In the genomic region with DNA sequence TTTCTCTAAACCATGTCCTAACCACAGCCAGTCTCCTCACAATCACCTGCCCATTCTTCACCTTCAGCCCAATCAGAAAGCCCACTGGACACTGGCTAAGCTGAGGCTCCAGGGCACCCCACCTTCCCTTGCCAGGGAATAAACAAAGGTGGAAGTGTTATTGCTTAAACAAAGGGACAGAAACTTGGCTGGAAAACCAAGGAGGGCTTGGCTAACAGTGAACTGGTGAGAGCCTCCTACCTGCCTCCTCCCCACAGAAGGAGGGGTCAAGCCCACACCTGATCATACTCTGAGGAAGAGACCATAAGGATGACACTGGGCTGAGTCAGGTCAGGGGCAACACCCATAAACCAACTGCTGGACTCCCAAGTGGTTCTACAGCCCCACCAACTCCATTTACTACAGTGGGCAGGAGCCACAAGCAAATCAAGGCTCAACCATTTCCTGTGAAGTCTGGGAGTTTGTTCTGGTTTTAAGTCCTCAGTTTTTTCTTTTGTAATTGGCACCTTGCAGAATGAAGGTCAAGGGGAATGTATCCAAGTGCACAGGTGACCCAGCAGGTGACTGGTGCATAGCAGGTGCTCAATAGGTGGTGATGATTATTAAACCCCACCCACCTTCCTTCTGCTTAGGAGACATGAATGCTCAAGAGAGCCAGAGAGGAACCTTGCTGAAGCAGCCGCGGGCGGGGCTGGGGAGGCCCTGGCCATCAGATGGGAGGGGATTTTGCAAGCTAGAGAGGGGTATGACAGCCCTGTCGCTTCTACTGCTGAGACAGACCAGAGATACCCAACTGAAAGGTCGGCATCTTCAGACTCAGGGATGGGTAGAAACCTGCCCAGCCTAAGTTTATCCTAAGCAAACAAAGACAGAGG, we compare ENCODE assay signal across 13 mouse cellular contexts. TPM values are rescaled to one million over a fixed set of nuclear protein-coding genes. Genes with fewer than 3 reads are reported as not detected.
DNase-seq lines count a peak whose midpoint lies in the region; ATAC-seq and TF ChIP-seq lines count a peak whose summit lies in the region.
"Had no signal": no experiment of that assay in that cellular context is flagged by ENCODE, and none has a peak within 500 bp of the region (broad histone marks: within the 10 kb centered on the region; RNA-seq: fewer than 3 reads in every experiment).

No protein-coding gene starts in this region.

- H3K4me1 ChIP-seq in liver, adult 2 months (ENCODE audit: control insufficient read depth, insufficient read depth, low read length): peaks cover 48% of the 10 kb centered on the region
- H3K4me1 ChIP-seq in embryonic facial prominence, embryonic 12.5 days: peaks cover 73% of the 10 kb centered on the region
- peaks cover 75% of the 10 kb centered on the region for H3K4me1 ChIP-seq in kidney, postnatal 0 days (replicated peaks; ENCODE audit: insufficient read depth, low read length)
- H3K4me1 ChIP-seq in midbrain, embryonic 10.5 days: peaks cover 48% of the 10 kb centered on the region

- peak overlapping the region; percentile 26; the same call in 1 of the 2 replicates for H3K4me3 ChIP-seq in liver, adult 2 months (ENCODE audit: insufficient read depth, low read depth, low read length)
- H3K4me3 ChIP-seq in embryonic facial prominence, embryonic 12.5 days: no peak overlapping the region
- H3K4me3 ChIP-seq in kidney, postnatal 0 days (replicated peaks; ENCODE audit: low read depth, low read length): no peak overlapping the region
- H3K4me3 ChIP-seq in midbrain, embryonic 10.5 days: no peak overlapping the region
- H3K4me3 ChIP-seq: heart, adult 2 months; midbrain, embryonic 12.5 days had no signal

- H3K9ac ChIP-seq in liver, adult 2 months (ENCODE audit: low read depth, low read length): peak overlapping the region; percentile 58
- H3K9ac ChIP-seq in embryonic facial prominence, embryonic 12.5 days: no peak overlapping the region
- H3K9ac ChIP-seq in kidney, postnatal 0 days (ENCODE audit: low read depth, low read length): peak overlapping the region; percentile 27; the same call in 1 of the 2 replicates
- H3K9ac ChIP-seq: midbrain, embryonic 12.5 days had no signal

- peaks cover 31% of the 10 kb centered on the region; the same call in 1 of the 2 replicates for H3K79me2 ChIP-seq in liver, adult 2 months (ENCODE audit: control insufficient read depth, insufficient read depth, low read length)

- peak overlapping the region; percentile 91 for H3K27ac ChIP-seq in liver, adult 2 months (replicated peaks; ENCODE audit: insufficient read depth, low read depth, low read length)
- peak overlapping the region; percentile 14; the same call in 1 of the 2 replicates for H3K27ac ChIP-seq in embryonic facial prominence, embryonic 12.5 days
- H3K27ac ChIP-seq in kidney, postnatal 0 days: peak overlapping the region; percentile 93
- no peak overlapping the region for H3K27ac ChIP-seq in midbrain, embryonic 10.5 days (replicated peaks)
- H3K27ac ChIP-seq: heart, adult 2 months; midbrain, embryonic 12.5 days had no signal

- H3K9me3 ChIP-seq in embryonic facial prominence, embryonic 12.5 days: no peaks in the 10 kb centered on the region
- H3K9me3 ChIP-seq in kidney, postnatal 0 days (replicated peaks; ENCODE audit: low read length): no peaks in the 10 kb centered on the region
- H3K9me3 ChIP-seq in midbrain, embryonic 10.5 days (replicated peaks): no peaks in the 10 kb centered on the region
- H3K9me3 ChIP-seq: G1E; midbrain, embryonic 12.5 days had no signal

- DNase-seq in liver, adult 2 months (ENCODE audit: extremely low read depth, low read depth, low spot score): peak; percentile 78
- DNase-seq in liver: no peak
- DNase-seq in kidney, postnatal 0 days (ENCODE audit: low spot score): no peak
- DNase-seq in splenic B cell, adult 2 months (ENCODE audit: low read depth, low spot score): peak; percentile 58
- no peak for DNase-seq in cerebellum, adult 18-20 months
- DNase-seq in midbrain, embryonic 10.5 days (ENCODE audit: low spot score): no peak
- DNase-seq: adrenal gland, adult 2 months; cerebellum, adult 2 months; heart, adult 2 months had no signal

- no peaks in the 10 kb centered on the region for H3K27me3 ChIP-seq in liver, adult 2 months (ENCODE audit: control insufficient read depth, insufficient read depth, low read length)
- H3K27me3 ChIP-seq in embryonic facial prominence, embryonic 12.5 days: 0 out of 2 replicates have a peak, but pooled peaks cover 1% of the 10 kb centered on the region
- no peaks in the 10 kb centered on the region for H3K27me3 ChIP-seq in kidney, postnatal 0 days (ENCODE audit: insufficient read depth, low read length)
- H3K27me3 ChIP-seq in splenic B cell, adult 2 months (ENCODE audit: control insufficient read depth, insufficient read depth, low read length, poor library complexity, severe bottlenecking): no peaks in the 10 kb centered on the region
- H3K27me3 ChIP-seq in midbrain, embryonic 10.5 days (ENCODE audit: low read depth, poor library complexity, severe bottlenecking): peaks cover 19% of the 10 kb centered on the region

- no peak for TF ChIP-seq POLR2A in liver, adult 2 months (IDR thresholded peaks at IDR 0.05; ENCODE audit: extremely low read depth, insufficient read depth, low read length)

- no peak for ATAC-seq in embryonic facial prominence, embryonic 12.5 days (ENCODE audit: insufficient number of reproducible peaks, insufficient read depth, low FRiP score, low TSS enrichment)
- no peak for ATAC-seq in kidney, postnatal 0 days (replicated peaks; ENCODE audit: low FRiP score, low read depth)
- ATAC-seq: forebrain, embryonic 14.5 days had no signal

- 12% methylated on average over 5 of the region's 5 CpGs for WGBS in liver, adult 2 months
- WGBS in embryonic facial prominence, embryonic 12.5 days: 29% methylated on average over 5 of the region's 5 CpGs
- 19% methylated on average over 5 of the region's 5 CpGs for WGBS in kidney, postnatal 0 days
- WGBS in midbrain, embryonic 10.5 days: 54% methylated on average over 5 of the region's 5 CpGs

- TF ChIP-seq CTCF in liver, adult 2 months (IDR thresholded peaks at IDR 0.05; ENCODE audit: low read depth, low read length): no peak
- TF ChIP-seq CTCF in kidney, postnatal 0 days (IDR thresholded peaks at IDR 0.05; ENCODE audit: low read depth): no peak

- H3K36me3 ChIP-seq in liver, adult 2 months (ENCODE audit: control insufficient read depth, insufficient read depth, low read length): peaks cover 27% of the 10 kb centered on the region
- no peaks in the 10 kb centered on the region for H3K36me3 ChIP-seq in embryonic facial prominence, embryonic 12.5 days
- H3K36me3 ChIP-seq in kidney, postnatal 0 days (ENCODE audit: insufficient read depth, low read length): no peaks in the 10 kb centered on the region
- H3K36me3 ChIP-seq in splenic B cell, adult 2 months (ENCODE audit: control insufficient read depth, insufficient read depth, low read length, poor library complexity, severe bottlenecking): peaks cover 3% of the 10 kb centered on the region; the same call in 1 of the 2 replicates
- H3K36me3 ChIP-seq in midbrain, embryonic 10.5 days: no peaks in the 10 kb centered on the region
- H3K36me3 ChIP-seq: G1E; midbrain, embryonic 12.5 days had no signal

- H3K4me2 ChIP-seq in embryonic facial prominence, embryonic 12.5 days (replicated peaks): no peak overlapping the region
- H3K4me2 ChIP-seq in kidney, postnatal 0 days (ENCODE audit: low read length): peak overlapping the region; percentile 63
- H3K4me2 ChIP-seq: midbrain, embryonic 12.5 days had no signal

RNA-seq across cellular contexts. Expression of a gene that starts 8.2 kb away (rescaled TPM):
- 511 and 573 TPM in 2 replicates for total RNA-seq in liver, adult 2 months (2014; rRNA removed)
- 178 and 182 TPM in 2 replicates for polyA plus RNA-seq in liver, adult 2 months (2012; rRNA removed)
- 42.6 and 44.4 TPM in 2 replicates for polyA plus RNA-seq in embryonic facial prominence, embryonic 12.5 days (2016; fragmentation: Nextera tagmentation; extraction: Ambion mirVana)
- 183 and 227 TPM in 2 replicates for polyA plus RNA-seq in kidney, postnatal 0 days (2015; fragmentation: Nextera tagmentation; extraction: Ambion mirVana)
- 16.1 and 17.4 TPM in 2 replicates for polyA plus RNA-seq in midbrain, embryonic 10.5 days (2016; fragmentation: Nextera tagmentation; extraction: Ambion mirVana)
- polyA plus RNA-seq: G1E had no signal

RNA-seq across cellular contexts. Expression of a gene that starts 21.3 kb away (rescaled TPM):
- total RNA-seq in liver, adult 2 months (2014; rRNA removed): 33.7 and 40.9 TPM in 2 replicates
- polyA plus RNA-seq in liver, adult 2 months (2012; rRNA removed): 145 and 157 TPM in 2 replicates
- 65.4 and 66.8 TPM in 2 replicates for polyA plus RNA-seq in embryonic facial prominence, embryonic 12.5 days (2016; fragmentation: Nextera tagmentation; extraction: Ambion mirVana)
- polyA plus RNA-seq in kidney, postnatal 0 days (2015; fragmentation: Nextera tagmentation; extraction: Ambion mirVana): 83.0 and 83.1 TPM in 2 replicates
- polyA plus RNA-seq in midbrain, embryonic 10.5 days (2016; fragmentation: Nextera tagmentation; extraction: Ambion mirVana): 64.8 and 65.9 TPM in 2 replicates

RNA-seq across cellular contexts. Expression of a gene that starts 25.3 kb away (rescaled TPM):
- total RNA-seq in liver, adult 2 months (2014; rRNA removed): 0.46 TPM in 1 of 2 replicates, not detected in the other
- polyA plus RNA-seq in liver, adult 2 months (2012; rRNA removed): 11.7 and 14.2 TPM in 2 replicates
- 6.1 and 6.5 TPM in 2 replicates for polyA plus RNA-seq in embryonic facial prominence, embryonic 12.5 days (2016; fragmentation: Nextera tagmentation; extraction: Ambion mirVana)
- 22.8 and 23.3 TPM in 2 replicates for polyA plus RNA-seq in kidney, postnatal 0 days (2015; fragmentation: Nextera tagmentation; extraction: Ambion mirVana)
- 3.7 and 3.9 TPM in 2 replicates for polyA plus RNA-seq in midbrain, embryonic 10.5 days (2016; fragmentation: Nextera tagmentation; extraction: Ambion mirVana)

RNA-seq across cellular contexts. Expression of a gene that starts 30.5 kb away (rescaled TPM):
- total RNA-seq in liver, adult 2 months (2014; rRNA removed): 0.07 and 0.09 TPM in 2 replicates
- polyA plus RNA-seq in liver, adult 2 months (2012; rRNA removed): 0.04 and 0.05 TPM in 2 replicates
- polyA plus RNA-seq in embryonic facial prominence, embryonic 12.5 days (2016; fragmentation: Nextera tagmentation; extraction: Ambion mirVana): 36.2 and 43.9 TPM in 2 replicates
- 0.46 and 0.62 TPM in 2 replicates for polyA plus RNA-seq in kidney, postnatal 0 days (2015; fragmentation: Nextera tagmentation; extraction: Ambion mirVana)
- polyA plus RNA-seq in midbrain, embryonic 10.5 days (2016; fragmentation: Nextera tagmentation; extraction: Ambion mirVana): 0.21 TPM in 1 of 2 replicates, not detected in the other
- polyA plus RNA-seq: G1E had no signal

RNA-seq across cellular contexts. Expression of a gene that starts 32.5 kb away (rescaled TPM):
- total RNA-seq in liver, adult 2 months (2014; rRNA removed): 0.18 and 0.20 TPM in 2 replicates
- polyA plus RNA-seq in liver, adult 2 months (2012; rRNA removed): not detected in 2 replicates
- polyA plus RNA-seq in embryonic facial prominence, embryonic 12.5 days (2016; fragmentation: Nextera tagmentation; extraction: Ambion mirVana): 0.46 and 0.53 TPM in 2 replicates
- not detected in 2 replicates for polyA plus RNA-seq in kidney, postnatal 0 days (2015; fragmentation: Nextera tagmentation; extraction: Ambion mirVana)
- polyA plus RNA-seq in midbrain, embryonic 10.5 days (2016; fragmentation: Nextera tagmentation; extraction: Ambion mirVana): not detected in 2 replicates
- total RNA-seq: adrenal gland, adult 2 months; heart, adult 2 months had no signal
- polyA plus RNA-seq: adrenal gland, adult 2 months; forebrain, embryonic 14.5 days; G1E had no signal

Comparison
In these comparisons a context has a peak if more than half of its experiments do, and no peak if none do; other contexts are left out.
1. DNase-seq: peak in liver, adult 2 months (single experiment) and splenic B cell, adult 2 months (single experiment); none in liver (single experiment), kidney, postnatal 0 days (single experiment), cerebellum, adult 18-20 months (0 of 2) and midbrain, embryonic 10.5 days (single experiment).